Mouse (Mus musculus) heart, postnatal 14 days (tissue): ENCODE results near the gene R3hcc1l. TPM values are rescaled to one million over a fixed set of nuclear protein-coding genes. Genes with fewer than 3 reads are reported as not detected.

Source experiments
- DNase-seq, 2 experiments: peaks; one replicate each; pipeline ENCODE4 v3.0.0; 2021 to 2022
- intact Hi-C: fragments of 180-260 bp; cut with DNase I; formaldehyde crosslinking; loops from one replicate; pipeline ENCODE4 v1.15.1; 2025
- total RNA-seq, 2 experiments: library from RNA; stranded (reverse); gene quantifications; 2 replicates each; pipeline ENCODE4 v1.2.3; 2021

The R3hcc1l gene
- total RNA-seq, 2 experiments from 2014 or later, result 17.6 to 21.0 TPM

DNA sequence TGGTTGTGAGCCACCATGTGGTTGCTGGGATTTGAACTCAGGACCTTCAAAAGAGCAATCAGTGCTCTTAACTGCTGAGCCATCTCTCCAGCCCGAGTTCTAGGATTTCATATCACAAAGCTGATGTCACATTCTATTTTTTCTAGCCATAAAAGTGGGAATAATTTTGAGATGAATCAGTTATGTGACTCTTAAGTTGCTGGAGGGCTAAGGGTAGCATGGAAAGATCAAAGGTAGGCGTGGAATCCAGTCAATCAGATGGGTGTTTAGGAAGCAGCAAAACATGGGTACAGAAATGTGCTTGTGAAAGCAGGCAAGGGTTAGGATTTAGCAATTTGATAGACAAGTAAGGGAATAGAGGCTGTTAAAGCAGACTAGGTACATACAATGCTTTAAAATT lies 20.4 kb downstream of the R3hcc1l start:
- DNase-seq, result no peak
- intact Hi-C loops, result no loop called here

GRCm38 (mm10) chr19:42539414-42540189 lies 21.0 kb downstream of the R3hcc1l start:
- intact Hi-C loops, result no loop called here
- peak; percentile 36 to 61 for DNase-seq

GRCm38 (mm10) chr19:42540649-42541048 lies 22.1 kb downstream of the R3hcc1l start:
- DNase-seq, result no peak
- intact Hi-C loops, result no loop called here

DNA sequence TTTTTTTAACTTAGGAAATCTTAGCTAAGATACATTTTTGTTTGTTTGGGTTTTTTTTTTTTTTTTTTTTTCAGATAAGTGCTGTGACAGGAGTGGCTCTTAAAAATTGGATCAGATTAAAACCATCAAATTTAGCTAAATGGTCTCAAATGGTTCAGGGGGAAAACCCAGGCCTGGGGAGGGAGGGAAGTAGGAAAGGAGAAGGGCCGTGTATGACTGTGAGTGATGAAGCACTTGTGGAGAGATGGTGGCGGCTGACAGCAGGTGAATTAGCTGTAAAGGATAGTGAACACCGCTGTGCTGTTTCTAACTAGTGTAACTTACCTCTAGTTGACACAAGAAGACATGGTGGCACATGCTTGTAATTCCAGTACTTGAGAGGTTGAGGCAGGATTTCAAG lies 40.1 kb downstream of the R3hcc1l start:
- DNase-seq, result no peak
- intact Hi-C loops, result no loop called here

GRCm38 (mm10) chr19:42561991-42562390 lies 43.4 kb downstream of the R3hcc1l start:
- intact Hi-C loops, result no loop called here
- DNase-seq, result peak in 1 of 2 experiments; percentile 22

DNA sequence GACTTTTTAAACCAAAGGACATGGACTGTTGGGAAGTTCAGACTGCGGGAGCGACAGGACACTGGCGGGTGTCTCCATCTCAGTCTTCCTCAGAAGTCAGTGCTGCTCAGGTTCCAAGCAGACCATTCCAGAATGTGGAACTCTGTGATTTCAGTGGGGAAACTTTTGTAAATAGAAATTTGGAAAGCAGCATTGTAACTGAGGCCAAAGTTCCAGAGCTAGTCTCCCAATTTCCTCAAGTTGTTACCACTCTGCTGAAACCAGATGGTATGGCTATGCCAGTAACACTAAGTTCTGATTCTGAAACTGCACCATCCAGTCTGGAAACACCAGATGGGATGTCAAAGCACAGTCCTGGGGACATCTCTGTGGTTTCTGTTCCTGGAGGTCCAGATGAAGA lies 44.4 kb downstream of the R3hcc1l start:
- no peak for DNase-seq
- intact Hi-C loops, result no loop called here

DNA sequence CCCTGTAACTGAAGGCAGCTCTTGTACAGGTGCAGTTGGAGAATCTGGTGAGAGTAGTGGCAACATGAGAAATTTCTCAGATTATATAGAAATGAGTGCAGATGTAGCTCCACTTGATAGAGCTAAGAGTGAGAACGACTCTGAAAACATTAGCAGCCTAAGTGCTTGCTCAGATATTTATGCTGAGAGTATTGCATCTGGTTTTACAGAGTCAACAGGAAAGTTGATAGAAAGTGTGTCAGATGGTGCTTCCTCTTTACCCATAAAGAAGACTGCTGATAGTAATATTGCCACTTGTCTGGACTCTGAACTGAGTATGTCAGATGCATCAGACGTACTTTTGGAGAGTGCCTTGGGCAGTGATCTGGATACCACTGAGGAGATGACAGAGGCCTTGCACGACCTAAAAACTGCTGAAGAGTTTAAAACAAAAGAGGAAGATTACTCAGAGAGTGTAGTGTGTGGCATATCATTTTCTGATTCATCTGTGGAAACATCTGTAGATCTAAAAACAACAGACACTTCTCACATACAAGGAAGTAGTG lies 45.2 kb downstream of the R3hcc1l start:
- intact Hi-C loops, result no loop called here
- DNase-seq, result no peak

DNA sequence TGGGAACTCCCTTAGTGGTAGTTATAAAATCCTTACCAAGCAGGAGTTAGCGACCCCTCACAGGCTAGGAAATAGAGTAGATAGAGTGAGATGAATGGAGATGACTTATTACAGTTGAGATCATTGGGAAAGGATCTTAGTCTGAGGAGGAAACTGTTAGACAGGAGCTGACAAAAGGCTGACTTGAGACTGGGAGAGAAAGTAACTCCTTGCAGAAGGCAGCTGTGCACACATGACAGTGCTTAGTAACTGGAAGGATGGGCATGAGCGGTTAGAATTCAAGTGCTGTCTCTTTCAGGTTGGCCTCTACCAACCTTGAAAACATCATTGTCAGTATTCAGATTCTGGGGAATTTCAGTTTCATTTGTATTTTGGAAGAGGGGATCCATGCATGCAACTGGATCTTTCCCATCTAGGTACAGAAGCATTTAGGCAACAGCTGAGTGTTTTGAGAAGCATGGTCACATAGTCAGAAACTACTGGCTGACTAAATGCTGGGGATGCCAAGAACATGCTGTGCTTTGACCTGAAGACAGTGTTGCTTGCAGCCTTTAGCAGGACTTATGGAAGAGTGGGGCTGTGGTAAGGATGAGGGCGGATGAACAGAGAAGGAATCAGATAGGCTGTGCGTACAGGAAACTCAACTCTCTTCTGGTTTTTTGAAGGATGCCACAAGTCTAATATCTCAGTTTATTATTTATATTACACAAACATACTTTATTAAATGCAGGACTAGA lies 47.9 kb downstream of the R3hcc1l start:
- intact Hi-C loops, result loop anchor here (5.0 kb wide), 1 partner anchor 49 kb away; the partner anchor contains the start of gene R3hcc1l
- DNase-seq, result peak in 1 of 2 experiments; percentile 25

DNA sequence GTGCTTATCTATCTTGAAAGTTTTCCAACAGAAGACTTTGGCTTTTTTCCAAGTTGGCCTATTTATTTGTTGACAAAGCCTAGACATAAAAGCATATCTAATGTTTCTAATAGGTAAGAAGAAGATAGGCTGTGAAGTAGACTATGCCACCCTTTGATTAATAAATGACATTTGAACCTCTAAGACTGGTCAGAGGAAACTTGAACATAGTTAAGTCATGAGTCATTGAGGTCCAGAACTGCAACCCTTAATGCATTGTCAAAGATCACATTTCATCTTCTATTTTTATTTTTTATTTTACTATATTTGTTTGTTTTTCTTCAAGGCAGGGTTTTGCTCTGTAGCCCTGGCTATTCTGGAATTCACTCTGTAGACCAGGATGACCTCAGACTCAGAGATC lies 48.5 kb downstream of the R3hcc1l start:
- intact Hi-C loops, result loop anchor here (5.0 kb wide), 1 partner anchor 50 kb away; the partner anchor contains the start of gene R3hcc1l
- no peak for DNase-seq

GRCm38 (mm10) chr19:42569076-42569475 lies 50.5 kb downstream of the R3hcc1l start:
- DNase-seq, result no peak
- intact Hi-C loops, result loop anchor here (5.0 kb wide), 1 partner anchor 52 kb away; the partner anchor contains the start of gene R3hcc1l

DNA sequence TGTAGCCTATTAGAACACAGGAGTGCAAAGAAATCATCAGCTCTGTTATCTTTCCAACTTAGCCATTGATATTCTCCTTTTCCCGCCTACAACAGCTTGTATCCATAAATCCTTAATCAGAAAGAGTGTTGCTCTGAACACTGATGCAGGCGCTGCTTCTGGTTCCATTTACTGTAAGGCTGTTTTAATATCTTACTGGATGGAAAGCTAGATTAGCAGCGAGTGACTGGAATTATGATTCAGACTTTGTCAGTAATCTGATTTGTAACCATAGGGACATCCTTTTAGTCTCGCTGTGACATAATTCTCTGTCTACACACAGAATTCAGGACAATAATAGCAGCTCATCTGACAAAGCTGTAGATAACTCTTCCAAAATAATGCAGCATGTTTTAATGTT lies 52.7 kb downstream of the R3hcc1l start:
- intact Hi-C loops, result no loop called here
- no peak for DNase-seq

GRCm38 (mm10) chr19:42575317-42575716 lies 56.8 kb downstream of the R3hcc1l start:
- intact Hi-C loops, result no loop called here
- no peak for DNase-seq

DNA sequence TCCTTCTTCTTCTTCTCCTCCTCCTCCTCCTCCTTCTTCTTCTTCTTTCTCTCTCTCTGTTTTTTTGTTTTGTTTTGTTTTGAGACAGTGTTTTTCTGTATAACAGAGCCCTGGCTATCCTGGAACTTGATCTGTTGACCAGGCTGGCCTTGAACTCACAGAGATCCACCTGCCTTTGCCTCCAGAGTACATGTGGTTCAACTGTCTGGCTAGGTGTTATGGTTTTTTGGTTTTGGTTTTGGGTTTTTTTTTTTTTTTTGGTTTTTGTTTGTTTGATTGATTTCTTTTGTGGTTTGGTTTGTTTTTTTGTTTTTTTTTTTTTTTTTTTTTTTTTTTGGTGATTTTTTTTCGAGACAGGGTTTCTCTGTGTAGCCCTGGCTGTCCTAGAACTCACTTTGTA lies 58.3 kb downstream of the R3hcc1l start:
- intact Hi-C loops, result no loop called here
- DNase-seq, result no peak

- DNase-seq, result no peak
- intact Hi-C loops, result no loop called here
These were observed 60.1 kb downstream of the R3hcc1l start for GRCm38 (mm10) chr19:42578631-42579030.

- intact Hi-C loops, result no loop called here
- DNase-seq, result no peak
These were observed 62.1 kb downstream of the R3hcc1l start for GRCm38 (mm10) chr19:42580701-42581100.

DNA sequence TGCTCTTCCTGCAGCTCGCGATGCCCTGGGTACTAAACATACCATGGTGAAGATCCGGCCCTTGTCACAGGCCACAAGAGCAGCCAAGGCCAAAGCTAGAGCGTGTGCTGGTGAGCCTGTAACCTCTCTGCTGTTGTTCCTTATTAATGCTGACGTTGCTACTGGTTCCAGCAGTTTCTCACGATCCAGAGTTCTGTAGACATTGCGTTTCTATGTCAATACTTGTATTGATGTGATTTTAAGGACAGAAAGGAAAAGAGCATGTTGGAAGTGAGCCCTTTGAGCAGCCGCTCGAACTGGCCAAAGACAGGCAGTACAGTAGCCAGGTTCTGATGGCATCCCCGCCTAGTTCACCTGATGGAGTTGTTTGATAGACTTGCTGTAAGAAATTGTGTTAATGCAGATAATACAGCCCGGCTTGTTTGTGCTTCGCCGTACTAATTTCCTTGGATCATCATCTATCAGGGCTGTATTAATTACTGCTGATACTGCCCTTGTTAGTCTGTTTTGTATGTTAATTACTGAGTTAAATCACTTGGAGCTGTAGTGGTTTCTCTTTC lies 64.3 kb downstream of the R3hcc1l start:
- intact Hi-C loops, result no loop called here

GRCm38 (mm10) chr19:42583677-42584076 lies 65.1 kb downstream of the R3hcc1l start:
- intact Hi-C loops, result no loop called here
- no peak for DNase-seq

More for the DNA sequence above, 64.3 kb downstream of the R3hcc1l start:
- no peak for DNase-seq

GRCm38 (mm10) chr19:42584188-42584587 lies 65.6 kb downstream of the R3hcc1l start:
- intact Hi-C loops, result no loop called here
- no peak for DNase-seq

DNA sequence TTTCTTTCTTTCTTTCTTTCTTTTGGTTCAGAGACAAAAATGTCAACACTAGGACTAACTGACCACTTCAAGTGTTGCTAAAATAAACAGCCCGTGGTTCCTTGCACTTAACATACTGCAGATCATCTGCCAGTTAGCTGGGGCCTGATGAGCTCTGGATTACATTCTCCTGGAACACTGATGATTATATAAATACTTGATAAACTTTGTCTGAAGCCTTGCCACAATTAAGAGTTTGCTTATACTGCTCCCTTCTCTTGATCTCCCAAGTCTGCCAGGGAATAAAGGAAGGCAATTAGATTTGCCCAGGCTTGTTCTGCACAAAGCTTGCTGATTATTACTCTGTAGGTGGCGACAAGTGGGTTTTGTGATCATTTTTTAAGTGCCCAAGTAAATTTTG lies 69.1 kb downstream of the R3hcc1l start:
- intact Hi-C loops, result loop anchor here (1.0 to 2.0 kb wide), 2 partner anchors 68 to 157 kb away; no protein-coding TSS in a partner anchor
- DNase-seq, result no peak

GRCm38 (mm10) chr19:42589246-42589645 lies 70.7 kb downstream of the R3hcc1l start:
- no peak for DNase-seq
- intact Hi-C loops, result loop anchor here (2.0 kb wide), 1 partner anchor 156 kb away; no protein-coding TSS in a partner anchor

- DNase-seq, result no peak
- intact Hi-C loops, result no loop called here
These were observed 73.0 kb downstream of the R3hcc1l start for GRCm38 (mm10) chr19:42591534-42591933.
